Mouse (Mus musculus): ENCODE results near the gene Borcs8.

Borcs8 gene

DNA sequence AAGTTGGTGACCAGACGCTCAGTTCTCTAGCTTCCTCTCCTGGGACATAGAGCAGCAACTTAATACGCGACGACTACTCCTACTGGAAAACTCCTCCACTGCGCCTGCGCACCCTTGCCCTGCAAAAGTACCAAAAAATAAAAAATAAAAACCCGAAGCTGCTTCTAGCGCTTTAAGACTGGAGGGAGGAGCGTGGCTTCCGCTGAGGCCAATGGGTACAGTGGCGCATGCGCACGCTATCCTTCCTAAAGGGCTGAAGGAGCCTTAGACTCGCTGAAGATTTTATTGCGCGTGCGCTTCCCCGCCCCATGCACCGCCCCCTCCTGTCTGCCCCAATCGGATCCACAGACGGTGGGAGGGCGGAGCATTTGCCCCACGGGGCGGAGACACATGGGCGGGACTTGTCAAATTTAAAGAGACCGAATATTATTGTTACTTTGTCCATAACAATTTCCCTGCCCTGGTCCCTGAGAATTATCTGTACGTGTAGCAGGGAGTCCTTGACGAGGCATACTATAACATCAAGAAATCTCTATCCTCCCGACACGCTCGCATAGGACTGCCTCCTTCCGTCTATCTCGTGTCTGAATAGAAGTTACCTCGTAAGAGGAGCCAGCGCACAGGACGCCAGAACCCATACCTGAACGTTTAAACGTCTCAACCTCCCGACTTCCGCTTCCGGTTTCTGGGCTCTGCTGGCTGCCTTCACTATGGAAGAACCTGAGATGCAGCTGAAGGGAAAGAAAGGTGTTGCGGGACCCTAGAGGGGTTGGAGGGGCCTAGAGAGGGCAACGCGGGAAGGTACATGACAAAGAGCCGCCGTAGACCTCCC, at the start of gene Borcs8, which contains the start of the genes Rfxank and Mef2b:
TSS of gene Borcs8 (plus strand) at position 474 of the 832 bp plus-strand sequence.
TSS of gene Rfxank (minus strand) at position 129 of the 832 bp plus-strand sequence.
TSS of gene Mef2b (plus strand) at position 686 of the 832 bp plus-strand sequence.
- DNase-seq (ENCODE audit: low spot score in 2 of 2): peak; percentile 97 to 98

DNA sequence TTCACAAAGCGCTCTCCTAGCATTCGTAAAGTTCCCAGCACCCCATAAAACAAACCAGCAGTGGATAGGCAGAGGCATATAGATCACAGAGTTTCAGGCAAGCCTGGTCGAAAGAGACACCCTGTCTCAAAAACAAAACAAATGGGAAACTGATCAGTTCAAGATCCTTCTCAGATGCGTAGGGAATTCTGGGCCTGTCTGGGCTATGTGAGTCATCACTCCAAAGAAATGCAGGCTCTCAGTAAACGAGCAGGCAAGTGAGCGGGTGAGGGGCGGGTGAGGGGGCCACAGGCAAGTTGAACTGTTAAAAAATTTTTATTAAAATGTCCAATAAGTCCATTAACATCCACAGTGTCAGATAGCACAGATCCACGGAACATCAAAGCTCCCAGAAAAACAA, 46.5 kb upstream of the Borcs8 start:
- DNase-seq (ENCODE audit: low spot score in 2 of 2): no peak

DNA sequence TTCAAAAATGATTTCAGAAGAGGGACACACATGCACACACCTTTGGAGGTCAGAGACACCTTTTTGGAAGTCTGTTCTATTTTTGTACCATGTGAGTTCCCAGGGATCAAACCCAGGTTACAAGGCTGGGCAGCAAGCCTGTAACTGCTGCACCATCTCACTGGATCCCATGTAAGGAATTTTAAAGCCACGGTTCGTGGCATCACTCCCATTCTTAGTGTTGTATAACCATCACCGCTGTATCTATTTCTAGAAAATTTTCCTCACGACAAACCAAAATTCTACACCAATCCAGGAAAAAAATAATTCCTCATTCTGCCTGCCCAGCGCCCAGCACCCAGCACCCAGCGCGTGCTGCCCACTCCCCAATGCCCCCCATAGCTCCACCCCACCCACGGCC, 40.0 kb upstream of the Borcs8 start:
- no peak for DNase-seq (ENCODE audit: low spot score in 2 of 2)

DNA sequence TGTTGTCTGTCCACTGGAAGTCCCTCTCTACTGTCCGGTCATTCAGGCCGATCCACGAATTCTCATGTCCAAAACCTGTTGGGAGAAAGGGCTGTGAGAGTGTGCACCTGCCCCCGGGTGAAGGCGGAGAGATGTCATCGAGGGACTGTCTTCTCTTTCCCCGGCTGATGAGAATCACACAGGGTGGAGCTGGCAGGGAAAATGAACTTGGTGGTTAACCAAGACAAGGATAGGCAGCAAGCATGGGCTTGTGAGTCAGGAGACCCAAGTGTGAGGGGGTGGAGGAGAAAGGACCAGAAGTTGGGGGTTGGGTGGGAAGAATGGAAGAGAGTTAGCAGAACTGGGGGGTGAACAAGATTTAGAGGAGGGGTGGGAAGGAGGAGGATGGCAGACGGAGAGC, 39.1 kb upstream of the Borcs8 start:
- DNase-seq (ENCODE audit: low spot score in 2 of 2): no peak

DNA sequence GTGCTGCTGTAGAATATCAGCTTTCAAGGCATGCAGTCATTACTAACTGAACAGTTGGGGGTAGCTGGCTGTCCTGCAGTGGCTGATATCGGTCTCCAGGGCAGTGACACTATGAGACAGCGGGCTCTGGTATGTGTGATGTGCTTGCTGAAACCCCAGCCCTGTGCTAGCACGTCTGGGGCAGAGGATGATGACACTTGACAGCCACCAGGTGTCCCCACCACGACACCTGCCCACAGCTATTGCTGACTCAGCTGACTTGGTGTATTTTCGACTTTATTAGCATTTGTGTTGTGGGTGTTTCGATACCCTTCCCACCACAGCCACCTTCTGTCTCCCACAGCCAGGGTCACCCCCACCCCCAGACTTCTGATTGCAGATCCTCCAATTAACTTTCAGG, 34.8 kb upstream of the Borcs8 start:
- peak; percentile 21 to 35 for DNase-seq (ENCODE audit: low spot score in 2 of 2)

DNA sequence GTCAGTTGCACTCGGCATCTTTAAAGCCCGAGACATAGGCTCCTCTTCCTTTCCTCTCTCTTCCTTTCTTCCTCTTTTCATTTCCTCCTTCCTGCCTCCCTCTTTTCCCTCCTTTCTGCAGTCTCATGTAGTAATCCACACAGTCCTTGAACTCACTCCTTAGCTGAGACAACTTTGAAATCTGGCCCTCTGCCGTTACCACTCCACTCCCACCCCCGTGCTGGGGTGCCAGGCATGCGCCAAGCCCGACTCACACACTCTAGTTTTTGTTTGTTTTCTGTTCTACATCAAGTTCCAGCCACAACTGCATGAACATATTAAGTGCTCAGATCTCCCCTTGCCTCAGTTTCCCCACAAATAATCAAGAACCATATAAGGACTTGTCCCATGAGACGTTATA, 34.4 kb upstream of the Borcs8 start:
- DNase-seq (ENCODE audit: low spot score in 2 of 2): no peak

DNA sequence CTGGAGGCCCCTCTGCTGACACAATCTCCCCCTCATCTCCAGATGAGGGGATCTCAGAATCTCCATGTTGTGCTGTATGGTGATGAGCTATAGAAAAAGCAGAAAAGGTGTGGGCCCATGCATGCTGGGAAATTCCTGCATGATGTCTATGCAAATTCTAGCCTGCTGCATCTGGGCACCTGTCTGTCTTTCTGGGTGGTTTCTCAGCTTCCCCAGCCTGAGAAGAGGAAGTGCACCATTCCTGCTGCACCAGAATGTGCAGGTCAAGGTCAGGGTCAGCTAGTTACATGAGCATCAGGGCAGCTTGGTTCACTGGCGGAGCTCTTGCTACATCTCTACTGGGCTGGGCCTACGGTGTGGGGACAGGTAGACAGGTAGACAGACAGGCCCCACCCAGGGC, 28.8 kb upstream of the Borcs8 start:
- no peak for DNase-seq (ENCODE audit: low spot score in 2 of 2)

DNA sequence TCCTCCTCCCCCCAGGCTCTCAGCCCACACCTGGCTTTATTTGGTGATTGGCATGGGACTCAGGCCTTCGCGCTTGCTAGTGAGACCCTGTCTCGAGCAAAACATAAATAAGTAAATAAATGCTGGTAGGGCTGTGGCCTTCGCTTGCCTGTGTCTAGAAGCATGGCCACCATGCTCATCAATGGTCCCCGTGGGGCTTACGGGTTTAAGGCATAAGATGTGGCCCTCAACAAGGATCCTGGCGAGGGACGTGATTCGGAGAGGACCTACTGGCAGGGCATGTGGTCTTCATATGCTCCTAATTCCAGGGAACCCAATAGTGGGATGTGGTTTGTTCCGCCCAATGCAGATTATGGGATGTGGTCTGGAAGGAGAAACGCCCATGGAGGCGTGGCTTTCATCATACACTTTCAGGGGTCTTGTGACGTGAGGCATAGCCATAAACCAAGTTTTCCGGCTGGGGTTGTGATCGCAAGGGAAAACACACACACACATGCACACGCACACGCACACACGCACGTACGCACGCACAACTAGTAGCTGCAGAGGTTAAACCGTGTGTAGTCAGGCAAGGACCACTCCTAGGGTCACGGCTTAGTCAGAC, 28.0 kb upstream of the Borcs8 start:
- no peak for DNase-seq (ENCODE audit: low spot score in 2 of 2)

DNA sequence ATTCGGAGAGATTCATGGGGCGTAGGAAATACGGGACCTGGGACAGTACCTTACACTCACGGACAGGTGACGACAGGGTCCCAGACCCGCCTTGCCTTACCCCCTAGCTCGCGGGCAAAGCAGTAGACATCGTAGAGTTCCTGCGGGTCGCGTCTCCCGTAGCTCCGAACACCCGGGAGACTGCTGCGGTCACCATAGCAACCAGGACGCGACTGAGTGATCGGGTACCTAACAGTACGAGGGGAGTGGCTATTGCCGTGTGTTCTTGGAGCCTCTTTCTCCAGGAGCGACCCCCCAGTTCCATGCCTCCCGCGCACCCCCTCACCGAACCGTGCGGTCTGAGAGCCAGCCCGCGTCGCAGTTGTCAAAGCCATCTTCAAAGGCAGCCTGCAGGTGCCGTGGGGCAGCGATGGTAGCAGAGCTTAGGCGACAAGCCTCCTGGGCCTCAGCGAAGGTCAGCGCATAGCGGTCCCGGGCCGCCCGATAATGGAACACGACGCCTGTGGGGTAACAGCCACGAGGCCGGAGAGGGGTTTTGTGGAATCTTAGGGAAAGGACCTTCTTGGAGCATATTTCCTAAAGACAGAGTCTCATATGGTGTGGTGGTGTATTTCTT, 26.8 kb upstream of the Borcs8 start:
- DNase-seq (ENCODE audit: low spot score in 2 of 2): no peak

DNA sequence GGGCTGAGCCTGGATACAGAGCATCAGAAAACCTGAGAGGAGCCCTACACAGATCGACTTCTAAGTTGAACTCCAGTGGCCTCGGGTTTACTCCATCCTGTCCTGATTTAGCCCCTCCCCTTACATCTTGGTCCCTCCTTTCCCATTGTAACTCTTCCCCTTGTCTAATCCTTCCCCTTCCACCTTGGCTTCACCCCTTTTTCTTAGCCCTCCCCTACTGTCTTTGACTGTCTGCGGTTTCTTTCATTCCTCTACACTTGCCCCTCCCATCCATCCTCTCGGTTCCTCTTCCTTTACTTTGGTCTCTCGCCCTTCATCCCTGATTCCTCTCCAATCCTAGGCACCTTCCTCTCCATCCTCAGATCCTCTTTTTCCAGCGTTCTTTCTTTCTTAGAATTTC, 24.8 kb upstream of the Borcs8 start:
- no peak for DNase-seq (ENCODE audit: low spot score in 2 of 2)

DNA sequence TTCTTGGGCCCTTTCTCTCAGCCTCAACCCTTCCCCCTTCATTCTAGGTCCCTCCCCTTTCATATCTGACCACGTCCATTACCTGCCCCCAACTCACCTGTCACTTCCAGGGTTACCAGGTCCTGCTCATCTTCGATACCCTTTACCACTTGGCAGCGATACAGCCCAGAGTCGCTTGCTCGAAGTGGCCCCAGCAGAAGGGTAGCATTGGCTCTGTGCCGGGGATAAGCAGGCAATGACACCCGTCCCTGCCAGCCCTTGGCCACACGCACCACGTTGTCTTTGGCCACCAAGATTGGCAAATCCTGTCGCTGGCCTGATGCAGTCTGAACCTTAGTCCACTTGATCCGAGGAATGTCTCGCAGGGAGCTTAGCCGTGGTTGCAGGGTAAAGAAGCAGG, 24.4 kb upstream of the Borcs8 start:
- DNase-seq (ENCODE audit: low spot score in 2 of 2): no peak

DNA sequence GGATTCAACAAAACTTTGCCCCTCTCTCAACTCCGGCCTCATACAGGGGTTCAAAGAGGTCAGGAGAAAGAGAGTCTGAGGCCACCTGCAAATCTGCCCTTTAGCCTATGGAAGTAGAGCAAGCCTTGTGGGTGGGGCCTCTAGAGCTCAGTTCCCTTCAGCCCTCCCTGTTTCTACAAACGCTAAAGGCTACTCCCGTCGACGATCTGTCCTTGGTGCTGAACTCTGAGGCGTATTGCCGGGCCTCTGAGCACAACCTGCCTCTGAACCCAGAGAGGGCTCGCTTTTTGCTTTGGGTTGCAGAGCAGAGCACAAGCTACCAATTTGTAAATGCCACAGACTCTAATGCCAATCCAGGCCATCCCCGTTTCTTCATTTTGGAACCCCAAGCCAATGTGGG, 21.7 kb upstream of the Borcs8 start:
- DNase-seq (ENCODE audit: low spot score in 2 of 2): peak in 1 of 2 experiments; percentile 25

DNA sequence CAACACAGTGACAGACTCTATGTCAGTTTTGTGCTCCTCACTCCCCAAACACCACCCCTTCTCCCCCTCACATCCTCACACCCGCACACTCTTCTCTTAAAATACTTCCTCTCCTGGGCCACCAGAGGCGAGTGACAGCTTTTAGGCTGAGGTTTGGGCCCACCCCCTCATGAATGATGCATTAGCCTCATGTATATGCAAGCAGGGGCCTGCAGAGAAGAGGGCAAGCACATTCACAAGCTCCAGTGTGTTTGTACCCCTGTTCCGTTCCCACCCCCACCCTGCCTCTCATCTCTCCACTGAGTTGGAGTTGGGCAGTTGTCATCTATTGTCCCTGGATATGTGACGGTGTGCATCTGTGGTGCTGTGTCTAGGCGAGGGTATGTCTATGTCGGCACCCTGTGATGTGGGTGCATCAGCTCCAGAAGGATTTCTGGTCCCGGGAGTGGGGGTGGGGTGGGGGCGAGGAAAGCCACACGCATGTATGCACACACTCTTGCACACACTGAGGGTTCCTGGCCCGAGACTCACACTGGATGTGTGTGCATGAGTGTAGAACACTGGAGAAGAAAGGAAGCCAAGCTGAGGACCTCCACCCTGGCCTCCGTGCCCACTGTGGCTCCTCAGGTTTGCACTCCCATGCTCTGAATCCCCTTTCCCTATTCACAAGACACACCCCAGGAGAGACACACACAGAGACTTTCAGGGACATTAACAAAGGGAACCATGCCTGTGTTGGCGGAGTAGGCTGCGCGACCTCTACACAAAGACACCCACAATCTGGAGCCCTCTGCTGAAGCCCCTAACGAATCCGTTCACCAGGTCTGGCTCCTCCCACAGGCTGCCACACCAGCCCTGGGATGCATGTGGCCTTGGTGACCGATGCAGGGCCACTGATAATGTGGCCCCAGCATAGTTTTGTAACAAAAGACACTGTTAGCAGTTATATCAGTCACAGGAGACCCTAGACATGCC, 20.3 kb upstream of the Borcs8 start:
- no peak for DNase-seq (ENCODE audit: low spot score in 2 of 2)

DNA sequence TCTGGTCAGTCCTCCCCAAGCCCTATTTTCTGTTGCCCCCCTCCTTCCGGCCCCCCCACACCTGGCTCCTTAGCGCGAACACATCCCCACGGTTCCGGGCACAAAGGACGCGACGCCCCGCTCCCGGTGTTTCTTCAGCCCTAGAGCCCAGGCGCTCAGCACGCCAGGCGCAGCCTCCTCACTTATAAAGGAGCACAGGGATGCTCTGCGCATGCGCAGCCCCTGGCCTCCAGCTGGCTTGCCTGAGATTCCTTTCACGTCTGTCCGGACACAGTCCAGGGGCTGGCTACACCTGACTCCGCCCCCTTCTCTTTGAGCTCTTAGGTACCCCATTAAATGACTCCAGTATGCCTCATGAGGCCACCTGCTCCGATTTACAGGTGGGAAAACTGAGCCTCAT, 18.6 kb upstream of the Borcs8 start, which contains the start of gene Ncan:
TSS of gene Ncan (minus strand) at position 207 of the 400 bp plus-strand sequence.
- DNase-seq (ENCODE audit: low spot score in 2 of 2): no peak

DNA sequence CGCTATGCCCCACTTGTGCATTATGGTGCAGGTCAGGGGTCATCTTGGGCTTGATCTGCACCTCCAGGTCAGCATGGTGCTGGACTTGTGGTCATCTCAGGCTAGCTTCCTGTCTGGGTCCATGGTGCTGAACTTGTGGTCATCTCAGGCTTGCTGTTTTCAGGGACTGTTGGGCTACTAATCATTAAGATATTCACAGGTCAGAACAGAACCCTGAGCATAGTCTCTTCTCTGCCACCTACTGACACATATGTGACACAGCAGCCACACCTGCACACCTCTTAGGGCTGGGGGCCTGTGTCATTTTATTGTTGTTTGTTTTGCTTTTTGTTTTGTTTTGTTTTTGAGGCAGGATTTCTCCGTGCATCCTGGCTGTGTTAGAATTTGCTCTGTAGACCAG, 16.4 kb upstream of the Borcs8 start:
- no peak for DNase-seq (ENCODE audit: low spot score in 2 of 2)

DNA sequence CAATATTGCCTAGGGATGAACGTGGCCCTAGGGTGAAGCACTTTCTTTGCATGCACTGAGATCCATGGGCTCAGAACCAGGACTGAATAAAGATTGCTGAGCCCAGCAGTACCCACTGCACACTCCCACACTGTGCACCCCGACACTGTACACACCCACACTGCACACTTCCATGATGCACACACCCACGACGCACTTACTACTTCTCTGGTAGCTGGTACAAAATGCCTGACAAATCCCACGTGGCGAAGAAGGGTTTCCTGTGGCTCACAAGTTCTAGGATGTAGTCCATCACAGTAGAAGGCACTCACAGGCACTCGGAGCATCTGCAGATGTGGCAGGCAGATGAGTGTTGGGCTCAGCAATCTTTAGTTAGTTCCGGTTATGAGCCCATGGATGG, 14.3 kb upstream of the Borcs8 start:
- no peak for DNase-seq (ENCODE audit: low spot score in 2 of 2)

DNA sequence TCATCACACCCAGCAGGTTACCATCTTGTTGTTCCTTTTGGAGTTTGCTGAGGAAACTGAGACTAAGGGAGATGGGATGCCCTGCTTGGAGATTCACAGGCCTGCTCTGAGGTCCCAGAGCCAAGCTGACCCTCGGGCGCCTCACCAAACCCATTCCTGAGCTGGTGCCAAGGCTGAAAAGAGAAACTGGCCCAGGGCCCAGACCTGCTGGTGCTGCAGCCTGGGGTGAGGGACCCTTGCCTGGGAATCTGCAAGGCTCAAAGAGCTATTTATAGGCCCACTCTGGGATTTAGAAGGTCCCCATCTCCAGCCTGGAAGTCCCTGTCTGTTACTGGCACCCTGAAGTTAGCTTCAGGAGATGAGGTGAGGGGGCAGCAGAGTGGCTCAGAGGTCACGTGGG, 10.9 kb upstream of the Borcs8 start:
- no peak for DNase-seq (ENCODE audit: low spot score in 2 of 2)

DNA sequence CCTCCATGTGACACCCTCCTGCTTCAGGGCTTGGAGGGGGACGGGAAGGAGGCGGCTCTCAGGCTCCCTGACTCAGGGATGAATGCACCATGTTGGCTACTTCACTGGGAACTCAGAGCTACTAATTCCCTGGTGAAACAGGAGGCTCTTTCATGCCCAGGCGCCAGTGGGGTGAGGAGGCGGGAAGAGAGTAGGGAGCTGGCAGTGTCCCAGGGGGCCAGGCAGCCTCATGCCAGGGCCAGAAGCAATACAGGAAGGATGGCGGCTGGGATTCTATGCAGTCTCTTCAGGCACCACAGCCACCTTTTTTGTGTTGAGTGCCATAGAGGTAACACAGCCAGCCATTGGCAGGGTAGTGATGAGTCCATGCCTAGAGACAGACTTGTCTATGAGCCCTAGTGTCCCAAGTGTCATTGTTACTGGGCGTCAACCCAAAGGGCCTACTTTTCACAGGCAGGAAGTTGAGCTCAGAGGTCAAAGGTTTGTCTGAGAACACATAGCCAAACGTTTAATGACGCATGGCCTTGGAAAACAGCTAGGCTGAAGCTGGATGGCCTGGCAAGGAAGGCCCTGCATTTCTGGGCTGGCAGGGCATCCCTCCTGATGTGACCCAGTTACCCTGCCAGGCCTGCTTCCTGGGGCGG, 9.9 kb upstream of the Borcs8 start:
- no peak for DNase-seq (ENCODE audit: low spot score in 2 of 2)

DNA sequence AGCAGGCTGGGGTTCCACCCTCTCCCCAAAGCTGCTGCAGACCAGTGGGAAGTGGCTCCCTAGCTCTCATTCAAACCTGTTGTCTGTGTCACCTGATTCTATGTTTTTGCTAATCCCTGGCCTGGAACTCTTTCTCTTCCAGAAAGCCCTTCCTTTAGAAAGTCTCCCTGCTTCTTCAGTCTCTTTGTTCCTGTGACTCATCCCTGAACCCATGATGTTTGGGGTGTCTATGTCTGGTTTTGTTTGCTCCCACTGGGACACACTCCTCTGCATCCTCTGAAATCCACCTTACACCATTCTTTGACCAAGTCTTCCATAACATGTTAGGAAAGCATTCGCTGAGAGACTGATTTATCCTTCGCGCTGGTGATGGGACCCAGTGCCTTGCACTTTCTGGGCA, 9.2 kb upstream of the Borcs8 start:
- no peak for DNase-seq (ENCODE audit: low spot score in 2 of 2)

DNA sequence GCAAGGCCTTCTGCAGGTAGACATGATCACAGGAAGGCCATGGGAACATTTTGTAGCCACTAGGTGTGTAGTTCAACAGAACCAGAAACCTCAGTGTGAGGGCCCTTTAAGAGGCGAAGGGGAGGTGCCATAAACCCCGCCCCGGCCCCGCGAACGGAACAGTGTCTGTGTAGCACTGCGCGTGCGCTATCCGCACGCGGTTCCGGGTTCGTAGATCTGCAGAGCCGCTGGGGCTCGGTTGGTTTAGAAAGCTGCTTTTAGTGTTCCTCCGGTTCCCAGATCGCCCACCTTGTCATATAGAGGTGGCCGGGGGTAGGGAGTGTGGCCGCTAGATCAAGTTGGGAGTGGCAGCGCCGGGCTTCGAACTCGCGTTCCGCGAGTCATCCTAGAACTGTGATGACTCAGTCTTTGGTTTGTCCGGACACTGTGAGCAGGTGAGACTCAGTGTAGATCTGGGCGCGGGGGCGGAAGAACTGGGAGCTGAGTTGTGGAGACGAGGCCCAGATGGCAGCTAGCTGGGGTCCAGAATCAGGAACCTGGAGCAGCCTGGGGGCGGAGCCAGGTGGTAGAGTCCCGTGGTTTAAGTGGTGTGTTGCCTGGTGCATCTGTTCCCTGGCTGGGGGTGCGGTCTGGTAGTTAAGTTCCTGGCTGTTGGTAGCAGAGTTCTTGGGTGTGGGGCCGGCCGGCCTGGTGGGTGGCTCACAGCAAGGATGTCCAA, 8.0 kb upstream of the Borcs8 start, which contains the start of gene Nr2c2ap:
TSS of gene Nr2c2ap (plus strand) at position 168 of the 718 bp plus-strand sequence.
- peak; percentile 64 to 76 for DNase-seq (ENCODE audit: low spot score in 2 of 2)
